14 mouse cellular contexts compared by ENCODE assay signal in genomic region chr3:34465040-34465831, GRCm38 (mm10).
DNase-seq lines count a peak whose midpoint lies in the region; ATAC-seq and TF ChIP-seq lines count a peak whose summit lies in the region.
"Had no signal": no experiment of that assay in that cellular context is flagged by ENCODE, and none has a peak within 500 bp of the region (broad histone marks: within the 10 kb centered on the region; RNA-seq: fewer than 3 reads in every experiment).

No protein-coding gene starts in this region.

- 0 out of 2 replicates have a peak overlapping the region, but pooled peaks have one; percentile 8 for H3K4me3 ChIP-seq in layer of hippocampus, adult 2 months
- no peak overlapping the region for H3K4me3 ChIP-seq in hindbrain, embryonic 12.5 days
- H3K4me3 ChIP-seq in neural tube, embryonic 13.5 days = no peak overlapping the region
- H3K4me3 ChIP-seq: heart, embryonic 15.5 days; lung, embryonic 15.5 days; stomach, embryonic 15.5 days had no signal

- ATAC-seq in hindbrain, embryonic 12.5 days (ENCODE audit: low FRiP score) = peak; percentile 78
- ATAC-seq in neural tube, embryonic 13.5 days (ENCODE audit: low read depth) = peak; percentile 74
- ATAC-seq: intestine, embryonic 16.5 days had no signal

- peaks cover 19% of the 10 kb centered on the region for H3K4me1 ChIP-seq in hindbrain, embryonic 12.5 days
- H3K4me1 ChIP-seq in neural tube, embryonic 13.5 days (replicated peaks) = peaks cover 20% of the 10 kb centered on the region
- H3K4me1 ChIP-seq: heart, embryonic 15.5 days; lung, embryonic 15.5 days; stomach, embryonic 15.5 days had no signal

- WGBS in hindbrain, embryonic 12.5 days = 53% methylated on average over 17 of the region's 17 CpGs
- 42% methylated on average over 17 of the region's 17 CpGs for WGBS in neural tube, embryonic 13.5 days

- no peak for DNase-seq in layer of hippocampus, adult 2 months (ENCODE audit: low spot score in 2 of 2)
- no peak for DNase-seq in layer of hippocampus, postnatal 25 days (ENCODE audit: extremely low spot score in 1 of 2, low spot score in 1 of 2)
- DNase-seq in cerebellum, postnatal 14 days = peak; percentile 40 to 58
- DNase-seq in MN1 (ENCODE audit: low spot score) = no peak
- no peak for DNase-seq in kidney, postnatal 25 days
- DNase-seq in heart, adult 9 months (ENCODE audit: low spot score in 2 of 2) = no peak
- DNase-seq: gastrocnemius, postnatal 25 days; thymus, postnatal 25 days had no signal

- H3K27ac ChIP-seq in layer of hippocampus, adult 2 months = no peak overlapping the region
- no peak overlapping the region for H3K27ac ChIP-seq in hindbrain, embryonic 12.5 days
- H3K27ac ChIP-seq in neural tube, embryonic 13.5 days (replicated peaks) = no peak overlapping the region; the same call in 1 of the 2 replicates
- H3K27ac ChIP-seq: heart, embryonic 15.5 days; lung, embryonic 15.5 days; stomach, embryonic 15.5 days had no signal

- no peak overlapping the region for H3K9ac ChIP-seq in hindbrain, embryonic 12.5 days
- H3K9ac ChIP-seq in neural tube, embryonic 13.5 days = no peak overlapping the region
- H3K9ac ChIP-seq: heart, embryonic 15.5 days; lung, embryonic 15.5 days; stomach, embryonic 15.5 days had no signal

- H3K9me3 ChIP-seq in hindbrain, embryonic 12.5 days (replicated peaks) = no peaks in the 10 kb centered on the region
- no peaks in the 10 kb centered on the region for H3K9me3 ChIP-seq in neural tube, embryonic 13.5 days
- H3K9me3 ChIP-seq: heart, embryonic 15.5 days; lung, embryonic 15.5 days; stomach, embryonic 15.5 days had no signal

- no peak for TF ChIP-seq CTCF in layer of hippocampus, adult 2 months (conservative IDR thresholded peaks at IDR 0.05)

- 0 out of 2 replicates have a peak overlapping the region, but pooled peaks have one; percentile 9 for H3K4me2 ChIP-seq in hindbrain, embryonic 12.5 days (replicated peaks)
- 0 out of 2 replicates have a peak overlapping the region, but pooled peaks have one; percentile 14 for H3K4me2 ChIP-seq in neural tube, embryonic 13.5 days
- H3K4me2 ChIP-seq: heart, embryonic 15.5 days; lung, embryonic 15.5 days; stomach, embryonic 15.5 days had no signal

- 0 out of 2 replicates have a peak, but pooled peaks cover 3% of the 10 kb centered on the region for H3K27me3 ChIP-seq in hindbrain, embryonic 12.5 days
- H3K27me3 ChIP-seq in neural tube, embryonic 13.5 days = no peaks in the 10 kb centered on the region
- H3K27me3 ChIP-seq: heart, embryonic 15.5 days; lung, embryonic 15.5 days; stomach, embryonic 15.5 days had no signal

- no peaks in the 10 kb centered on the region for H3K36me3 ChIP-seq in hindbrain, embryonic 12.5 days
- H3K36me3 ChIP-seq in neural tube, embryonic 13.5 days = no peaks in the 10 kb centered on the region
- H3K36me3 ChIP-seq: heart, embryonic 15.5 days; lung, embryonic 15.5 days; stomach, embryonic 15.5 days had no signal

Comparison
In these comparisons a context has a peak if more than half of its experiments do, and no peak if none do; other contexts are left out.
1. DNase-seq: peak in cerebellum, postnatal 14 days (2 of 2); none in layer of hippocampus, adult 2 months (0 of 2), layer of hippocampus, postnatal 25 days (0 of 2), MN1 (single experiment), kidney, postnatal 25 days (0 of 2) and heart, adult 9 months (0 of 2).